Mouse (Mus musculus): ENCODE data around the gene Tmem160. TPM values are rescaled to one million over a fixed set of nuclear protein-coding genes. Genes with fewer than 3 reads are reported as not detected.

The Tmem160 gene
- total RNA-seq, 2 experiments from 2014 or later: 21.1 to 27.2 TPM

DNA sequence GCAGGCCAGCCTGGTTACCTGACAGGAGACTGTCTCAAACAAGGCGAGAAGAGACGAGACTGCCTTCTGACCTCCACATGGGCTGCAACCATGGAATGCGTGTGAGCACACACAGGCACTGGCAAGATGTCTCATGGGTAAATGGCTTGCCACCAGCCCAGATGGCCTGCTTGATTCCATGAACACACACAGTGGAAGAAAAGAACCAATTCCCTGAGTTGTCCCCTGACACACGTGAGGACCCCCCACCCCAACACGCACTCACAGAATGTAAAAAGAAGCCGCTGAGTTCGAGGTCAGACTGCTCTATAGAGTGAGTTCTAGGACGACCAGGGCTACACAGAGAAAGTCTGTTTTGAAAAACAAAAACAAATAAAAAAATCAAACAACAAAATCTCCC, 25.0 kb downstream of the Tmem160 start, which contains the start of gene Npas1:
Gene Npas1, minus strand, starts transcription at position 101 of the 400 bp plus-strand sequence.
- no peak for DNase-seq (ENCODE audit: low spot score in 2 of 2)

DNA sequence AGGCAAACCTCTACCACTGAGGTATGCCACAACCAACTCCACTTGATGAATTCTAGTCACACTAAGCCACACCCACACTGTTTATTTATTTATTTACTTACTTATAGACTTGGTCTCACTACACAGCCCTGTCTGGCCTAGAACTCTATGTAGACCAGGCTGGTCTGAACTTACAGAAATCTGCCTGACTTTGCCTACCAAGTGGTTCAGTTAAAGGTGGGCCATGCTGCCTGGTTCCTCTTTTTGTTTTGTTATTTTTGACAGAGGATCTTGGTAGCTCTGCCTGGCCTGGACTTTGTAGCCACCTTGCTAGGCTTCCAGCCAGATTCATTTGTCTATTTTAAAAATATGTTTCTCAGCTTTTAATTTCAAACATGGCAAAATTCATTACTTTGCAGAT, 36.2 kb downstream of the Tmem160 start:
- DNase-seq (ENCODE audit: low spot score in 2 of 2): no peak

DNA sequence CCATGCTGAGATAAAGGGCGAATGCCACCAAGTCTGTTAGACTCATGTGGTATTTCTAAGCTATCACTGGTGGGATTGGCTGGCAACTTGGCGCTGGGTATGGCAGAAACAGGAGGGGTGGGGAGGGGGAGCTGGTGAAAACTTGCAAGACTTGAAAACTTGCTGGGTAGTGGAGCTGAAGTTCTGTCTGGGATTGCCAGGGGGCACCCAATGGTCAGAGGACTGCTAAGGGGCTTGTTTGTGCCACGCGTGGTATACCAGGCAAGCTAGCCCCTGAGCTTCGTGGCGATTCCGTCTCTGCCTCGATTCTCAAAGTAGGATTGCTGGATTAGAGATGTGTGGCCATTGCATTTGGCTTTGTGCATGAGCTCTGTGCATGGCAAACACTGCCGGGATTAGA, 37.4 kb downstream of the Tmem160 start:
- no peak for DNase-seq (ENCODE audit: low spot score in 2 of 2)

DNA sequence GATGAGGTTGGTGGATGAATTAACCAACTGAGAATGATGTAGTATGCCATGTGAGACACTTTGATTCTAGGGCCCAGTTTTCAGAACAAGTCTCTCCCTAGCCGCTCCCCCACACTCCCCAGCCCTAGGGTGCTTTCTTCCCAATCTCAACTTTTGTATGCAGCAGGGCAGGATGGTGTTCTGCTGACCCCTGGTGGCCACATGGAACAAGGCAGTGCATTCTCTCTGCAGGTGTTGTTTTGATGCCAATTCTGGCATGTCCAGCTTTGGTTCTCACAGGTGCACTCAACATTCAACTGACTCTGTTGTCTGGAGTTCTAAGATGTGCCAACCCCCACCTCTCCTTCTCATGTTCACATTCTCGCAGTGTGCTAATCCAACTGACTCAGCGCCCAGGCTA, 39.2 kb downstream of the Tmem160 start:
- DNase-seq (ENCODE audit: low spot score in 2 of 2): peak in 1 of 2 experiments; percentile 52

DNA sequence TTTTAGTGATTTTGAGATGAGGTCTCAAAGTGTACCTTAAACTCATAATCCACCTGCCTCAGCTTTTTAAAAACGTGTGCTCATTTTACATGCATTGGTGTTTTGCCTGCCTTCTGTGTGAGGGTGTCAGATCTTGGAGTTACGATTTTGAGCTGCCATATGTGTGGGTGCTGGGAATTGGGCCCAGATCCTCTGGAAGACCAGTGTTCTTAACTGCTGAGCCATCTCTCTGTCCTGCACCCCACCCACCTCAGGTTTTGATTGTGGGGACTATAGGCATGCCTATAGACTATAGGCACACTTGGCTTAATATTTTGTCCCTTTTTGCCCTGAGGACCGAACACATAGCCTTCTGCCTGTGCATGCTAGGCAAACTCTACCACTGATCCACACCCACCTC, 39.6 kb downstream of the Tmem160 start:
- no peak for DNase-seq (ENCODE audit: low spot score in 2 of 2)

DNA sequence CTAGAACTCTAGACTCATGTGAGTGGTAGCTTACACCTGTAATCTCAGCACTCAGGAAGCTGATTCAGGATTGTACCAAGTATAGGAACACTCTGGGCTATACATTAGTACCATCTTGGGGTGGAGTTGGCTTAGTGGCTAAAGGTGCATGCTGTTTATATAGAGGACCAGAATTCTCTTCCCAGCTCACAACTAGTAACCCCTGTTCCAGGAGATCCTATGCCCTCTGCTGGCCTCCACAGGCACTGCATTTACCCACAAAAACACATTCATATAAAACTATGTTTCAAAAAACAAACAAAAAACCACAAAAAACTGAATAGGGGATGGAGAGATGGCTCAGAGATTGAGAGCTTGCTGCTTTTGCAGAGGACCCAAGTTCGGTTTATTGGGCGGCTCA, 40.8 kb downstream of the Tmem160 start:
- DNase-seq (ENCODE audit: low spot score in 2 of 2): peak in 1 of 2 experiments; percentile 45

DNA sequence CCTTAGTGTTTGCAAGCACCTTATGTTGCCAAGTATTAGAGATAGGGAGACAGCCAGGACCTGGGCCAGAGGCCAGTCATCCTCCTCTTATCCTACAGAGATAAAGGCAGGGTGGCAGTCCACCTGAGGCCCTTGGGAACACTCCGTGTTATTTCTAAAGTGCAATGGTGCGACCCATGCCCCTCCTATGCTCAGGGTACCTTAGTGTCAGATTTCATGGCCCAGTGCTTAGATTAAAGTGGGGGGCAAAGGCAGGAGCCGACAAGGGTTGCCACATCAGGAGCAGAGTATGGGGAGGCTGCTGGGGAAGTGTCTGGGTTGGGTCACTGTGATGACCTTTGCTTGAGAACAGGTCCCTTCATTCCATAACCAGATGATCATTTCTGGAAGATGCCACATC, 43.7 kb downstream of the Tmem160 start:
- DNase-seq (ENCODE audit: low spot score in 2 of 2): no peak

DNA sequence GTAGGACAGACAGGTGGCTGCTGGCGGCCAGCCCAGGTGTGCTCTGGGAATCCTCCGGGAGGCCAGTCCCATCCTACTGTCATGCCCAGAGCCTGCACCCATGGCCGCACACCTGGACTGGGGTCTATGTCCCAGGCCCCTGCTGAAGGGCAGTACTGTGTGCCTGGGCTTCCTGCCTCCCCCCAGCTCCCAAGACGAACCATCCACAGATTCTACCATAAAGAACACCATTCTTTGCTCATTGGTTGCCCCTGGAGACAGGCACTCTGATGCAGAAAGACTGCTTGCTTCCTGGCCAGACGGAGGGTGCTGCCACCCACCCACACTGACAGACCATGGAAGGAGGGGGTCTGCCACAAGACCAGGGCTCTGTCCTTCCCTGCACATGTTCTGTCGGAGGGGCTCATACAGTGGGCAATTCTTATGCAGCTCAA, 47.1 kb downstream of the Tmem160 start:
- DNase-seq (ENCODE audit: low spot score in 2 of 2): no peak

DNA sequence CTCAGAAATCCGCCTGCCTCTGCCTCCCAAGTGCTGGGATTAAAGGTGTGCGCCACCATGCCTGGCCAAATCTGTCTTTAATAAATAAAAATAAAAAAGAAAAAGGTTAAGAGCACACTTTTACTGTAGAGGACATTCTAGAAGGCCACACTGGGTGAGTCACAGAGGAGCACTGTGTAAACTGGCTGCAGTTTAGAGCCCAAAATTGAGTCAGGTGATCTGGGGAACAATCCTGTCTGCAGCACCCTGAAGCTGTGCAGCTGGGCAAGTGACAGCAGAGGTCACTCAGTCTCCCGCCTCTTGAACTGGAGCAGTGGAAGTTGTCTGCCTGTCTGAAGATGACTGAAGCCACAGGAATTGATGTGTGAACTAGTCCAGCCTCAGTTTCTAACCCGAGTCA, 49.0 kb downstream of the Tmem160 start:
- no peak for DNase-seq (ENCODE audit: low spot score in 2 of 2)

DNA sequence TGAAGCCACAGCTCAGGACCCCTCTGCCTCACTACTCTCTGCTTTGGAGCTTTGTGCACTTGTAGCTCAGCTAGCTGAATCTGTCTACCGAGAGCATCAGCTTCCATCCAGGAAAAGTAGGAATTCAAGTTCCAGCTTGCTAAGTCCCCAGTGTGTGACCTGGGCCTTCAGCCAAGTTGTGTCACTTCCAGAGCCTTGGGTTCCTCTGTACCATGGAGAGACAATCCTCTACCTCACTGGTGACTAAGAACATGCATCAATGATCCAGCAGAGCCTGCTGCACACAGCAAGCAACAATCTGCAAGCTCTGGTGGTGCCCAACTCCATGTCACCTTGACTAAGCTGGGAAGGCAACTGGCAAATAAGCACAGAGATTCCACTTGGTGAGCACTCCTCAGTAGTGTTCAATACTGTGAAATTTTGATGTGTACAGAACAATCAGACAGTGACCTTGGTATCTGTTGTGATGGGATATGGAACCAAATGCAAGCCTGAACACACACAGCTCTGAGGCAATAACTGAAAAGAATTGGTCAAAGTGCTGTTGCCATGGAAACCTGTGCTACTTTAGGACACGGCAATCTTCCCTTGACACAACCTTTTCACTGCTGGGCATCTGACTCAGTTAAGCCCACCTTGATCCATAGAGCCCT, 52.1 kb downstream of the Tmem160 start:
- no peak for DNase-seq (ENCODE audit: low spot score in 2 of 2)

Other genes with a start within 250 kb of the Tmem160 start
- 10 to 100 TPM in 1 of 2 experiments, 1 to 10 TPM in 1; 9.3 to 10.5 TPM for gene Dhx34, start 230.7 kb upstream of the Tmem160 start, total RNA-seq (2021)
- under 1 TPM; 0.08 to 0.17 TPM for gene C5ar2, start 208.6 kb upstream of the Tmem160 start, total RNA-seq (2021)
- gene C5ar1, start 193.2 kb upstream of the Tmem160 start, total RNA-seq (2021): 1 to 10 TPM; 6.1 to 8.8 TPM
- 10 to 100 TPM; 13.8 to 18.8 TPM for gene Inafm1, start 179.2 kb upstream of the Tmem160 start, total RNA-seq (2021)
- 10 to 100 TPM; 45.5 to 59.0 TPM for gene Ccdc9, start 166.0 kb upstream of the Tmem160 start, total RNA-seq (2021)
- gene Bbc3, start 144.4 kb upstream of the Tmem160 start, total RNA-seq (2021): 1 to 10 TPM; 9.1 to 9.7 TPM
- gene Sae1, start 65.0 kb upstream of the Tmem160 start, total RNA-seq (2021): 10 to 100 TPM; 76.3 to 77.6 TPM
- 10 to 100 TPM; 49.3 to 51.8 TPM for gene Zc3h4, start 51.9 kb upstream of the Tmem160 start, total RNA-seq (2021)
- gene Npas1, start 24.9 kb downstream of the Tmem160 start, total RNA-seq (2021): not detected
- gene Arhgap35, start 162.2 kb downstream of the Tmem160 start, total RNA-seq (2021): 10 to 100 TPM; 50.1 to 54.6 TPM
- gene Ceacam15, start 222.9 kb downstream of the Tmem160 start, total RNA-seq (2021): not detected

Data from gastrocnemius, postnatal 4 days (tissue).